Mouse (Mus musculus) retina, embryonic 14.5 days (tissue): ENCODE measurements around the gene Lix1l.
A peak's percentile ranks its signal among the peaks of the same experiment; 100 is the strongest.

ENCODE experiments used
- DNase-seq: peaks from one replicate; pipeline ENCODE4 v3.0.0-alpha.2; 2015; ENCODE audit warnings: low spot score

Lix1l gene

DNA sequence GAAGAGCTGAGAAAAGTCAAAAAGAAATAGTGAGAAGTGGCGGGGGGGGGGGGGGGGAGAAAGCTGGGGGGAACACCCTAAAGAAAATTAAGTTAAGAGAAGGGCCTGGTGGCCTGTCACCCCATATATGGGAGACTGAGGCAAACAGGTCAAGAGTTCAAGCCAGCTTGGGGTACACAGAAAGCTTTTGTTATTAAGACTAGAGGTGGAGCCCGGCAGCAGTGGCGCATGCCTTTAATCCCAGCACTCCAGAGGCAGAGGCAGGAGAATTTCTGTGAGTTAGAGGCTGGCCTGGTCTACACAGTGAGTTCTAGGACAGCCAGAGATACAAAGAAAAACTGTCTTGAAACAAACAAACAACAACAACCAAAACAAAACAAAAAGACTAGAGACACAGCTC, 35.8 kb upstream of the Lix1l start:
- no peak for DNase-seq

DNA sequence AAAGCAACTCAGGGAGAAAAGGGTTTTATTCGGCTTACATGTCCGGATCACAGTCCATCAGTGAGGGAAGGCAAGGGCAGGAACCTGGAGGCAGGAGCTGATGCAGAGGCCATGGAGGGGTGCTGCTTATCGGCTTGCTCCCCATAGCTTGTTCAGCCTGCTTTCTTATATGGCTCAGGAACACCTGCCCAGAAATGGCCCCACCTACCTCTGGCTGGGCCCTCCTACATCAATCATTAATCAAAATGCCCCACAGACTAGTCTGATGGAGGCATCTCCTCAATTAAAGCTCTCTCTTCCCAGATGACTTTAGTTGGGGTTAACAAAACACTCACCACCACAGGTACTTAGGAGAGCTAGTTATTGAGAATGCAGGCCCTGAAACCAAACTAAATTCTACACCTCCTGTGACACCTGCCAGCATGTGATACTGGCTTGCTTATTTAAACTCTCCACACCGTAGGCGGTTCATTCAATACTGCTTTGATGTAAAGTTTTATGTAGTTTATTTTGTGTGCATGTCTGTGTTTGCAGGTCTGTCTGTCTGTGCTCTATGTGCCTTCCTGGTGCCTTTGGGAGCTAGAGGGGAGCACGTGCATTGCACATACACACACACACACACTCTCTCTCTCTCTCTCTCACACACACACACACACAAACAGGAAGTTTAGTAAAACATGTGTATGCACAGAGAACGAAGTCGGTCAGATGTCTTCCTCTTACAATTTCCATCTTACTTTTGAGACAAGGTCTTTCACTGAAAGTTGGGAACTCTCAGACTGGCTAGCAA, 34.1 kb upstream of the Lix1l start:
- DNase-seq = no peak

DNA sequence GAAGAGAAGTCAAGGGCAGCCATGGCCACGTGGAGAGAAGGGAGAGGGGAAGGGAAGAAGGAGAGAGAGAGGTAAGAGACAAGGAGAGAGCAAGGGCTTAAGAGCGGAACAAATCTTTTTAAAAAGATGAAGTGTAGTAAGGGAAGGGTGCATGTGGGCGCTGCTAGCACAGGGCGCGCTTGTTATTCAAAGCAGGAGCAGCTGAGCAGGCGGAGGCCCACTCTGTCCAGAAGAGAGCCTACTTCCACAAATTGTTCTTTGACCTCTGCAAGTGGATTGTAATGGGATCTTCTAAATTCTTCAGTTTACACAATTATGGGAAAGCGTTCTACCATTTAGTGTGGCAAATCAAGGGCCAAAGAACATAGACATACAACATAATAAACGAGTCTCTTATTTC, 32.3 kb upstream of the Lix1l start:
- no peak for DNase-seq

DNA sequence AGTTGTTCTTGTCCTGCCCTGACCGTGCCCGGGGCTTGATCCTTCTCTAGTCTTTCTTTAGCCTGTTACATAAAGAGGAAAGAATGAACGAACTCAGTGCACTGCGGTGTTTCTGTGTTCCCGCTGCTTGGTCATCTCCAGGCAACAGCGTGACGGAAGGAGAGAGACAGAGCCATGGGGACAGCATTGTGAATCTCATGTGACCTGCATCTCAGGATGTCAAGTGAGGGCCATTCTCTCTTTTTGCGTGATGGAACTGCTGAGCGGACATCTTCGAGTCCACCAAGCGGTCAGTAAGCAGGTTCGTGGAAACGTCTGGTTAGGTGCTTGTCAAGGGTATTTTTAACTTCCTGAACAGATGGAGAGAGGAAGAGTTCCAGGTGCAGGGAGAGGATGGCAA, 31.4 kb upstream of the Lix1l start:
- no peak for DNase-seq

DNA sequence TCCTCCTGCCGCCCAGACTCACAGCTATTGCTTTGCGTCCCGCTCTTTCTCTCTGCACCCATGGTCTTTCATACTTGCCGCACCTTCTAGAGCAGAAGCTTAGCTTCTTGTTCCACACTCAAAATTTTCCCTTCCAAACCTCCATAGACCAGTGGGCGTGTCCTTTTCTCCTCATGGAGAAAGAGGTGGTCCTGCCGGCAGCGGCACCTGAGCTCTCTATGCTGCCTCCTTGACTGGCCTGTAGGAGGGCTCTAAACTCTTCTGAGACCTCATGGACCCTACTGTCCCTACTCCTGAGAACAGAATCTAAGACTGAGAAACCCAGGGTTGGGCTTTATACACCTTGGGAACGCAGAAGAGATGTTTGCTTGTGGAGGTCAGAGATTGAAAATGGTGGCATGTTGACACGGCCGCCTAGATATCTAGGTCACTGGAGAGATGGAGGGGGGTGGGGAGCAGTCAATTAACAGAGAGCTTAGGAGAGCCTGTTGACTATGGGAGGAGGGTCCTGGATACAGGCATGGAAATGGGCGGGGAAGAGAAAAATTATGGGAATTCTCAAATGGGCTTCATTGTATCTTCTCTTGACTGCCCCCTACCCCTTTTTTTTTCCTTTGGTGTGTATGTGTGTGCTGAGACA, 30.9 kb upstream of the Lix1l start:
- no peak for DNase-seq

DNA sequence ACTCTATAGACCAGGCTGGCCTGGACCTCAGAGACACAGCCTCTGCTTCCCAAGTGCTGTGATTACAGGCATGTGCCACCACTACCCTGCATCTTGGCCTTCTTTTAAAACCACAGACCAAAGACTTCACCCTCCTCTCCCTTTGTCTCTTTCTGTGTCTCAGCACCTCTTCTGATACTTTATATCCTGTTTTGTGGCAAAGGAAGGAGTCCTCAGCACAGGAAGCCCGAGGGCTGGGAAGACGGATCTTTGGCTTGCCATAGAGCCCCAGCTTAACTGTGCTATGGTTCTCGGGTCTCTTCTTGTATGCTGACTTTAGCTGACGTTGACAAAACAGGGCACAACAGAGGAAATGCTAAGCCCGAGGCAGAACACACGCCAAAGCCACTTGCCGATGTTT, 30.3 kb upstream of the Lix1l start:
- DNase-seq = no peak

- DNase-seq = no peak
Measured at GRCm38 (mm10) chr3:96571336-96571735, 29.6 kb upstream of the Lix1l start.

DNA sequence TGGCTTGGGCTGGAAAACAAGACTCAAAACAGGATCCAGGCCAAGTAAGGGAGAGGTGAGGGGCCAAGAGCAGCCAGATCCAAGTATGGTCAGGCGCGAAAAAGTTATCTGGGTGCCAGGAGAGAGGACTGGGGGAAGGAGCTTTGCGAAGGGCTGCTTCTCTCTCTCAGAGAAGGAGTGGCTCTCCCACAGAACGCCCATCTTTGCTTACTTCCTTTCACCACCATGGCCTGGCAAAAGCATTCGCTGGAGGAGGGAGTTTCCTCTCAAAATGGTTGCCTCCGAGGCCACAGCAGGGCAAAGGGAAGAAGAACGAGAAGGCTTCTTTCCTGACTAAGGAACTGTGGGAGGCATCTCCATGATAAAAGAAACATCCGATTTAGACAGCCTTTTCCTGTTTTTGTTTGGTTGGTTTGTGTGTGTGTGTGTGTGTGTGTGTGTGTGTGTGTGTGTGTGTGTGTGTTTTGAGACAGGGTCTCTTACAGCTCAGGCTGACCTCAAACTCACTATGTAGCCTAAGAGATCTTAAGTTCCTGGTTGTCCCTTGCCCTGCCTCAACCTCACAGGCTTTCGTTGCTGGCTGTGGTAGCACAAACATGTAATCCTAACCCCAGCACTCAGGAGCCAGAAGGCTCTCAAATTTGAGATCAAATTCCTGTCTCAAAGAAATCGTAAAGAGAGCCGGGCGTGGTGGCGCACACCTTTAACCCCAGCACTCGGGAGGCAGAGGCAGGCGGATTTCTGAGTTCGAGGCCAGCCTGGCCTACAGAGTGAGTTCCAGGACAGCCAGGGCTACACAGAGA, 28.9 kb upstream of the Lix1l start:
- no peak for DNase-seq

- DNase-seq = no peak
Measured at GRCm38 (mm10) chr3:96573611-96574511, 27.1 kb upstream of the Lix1l start.

DNA sequence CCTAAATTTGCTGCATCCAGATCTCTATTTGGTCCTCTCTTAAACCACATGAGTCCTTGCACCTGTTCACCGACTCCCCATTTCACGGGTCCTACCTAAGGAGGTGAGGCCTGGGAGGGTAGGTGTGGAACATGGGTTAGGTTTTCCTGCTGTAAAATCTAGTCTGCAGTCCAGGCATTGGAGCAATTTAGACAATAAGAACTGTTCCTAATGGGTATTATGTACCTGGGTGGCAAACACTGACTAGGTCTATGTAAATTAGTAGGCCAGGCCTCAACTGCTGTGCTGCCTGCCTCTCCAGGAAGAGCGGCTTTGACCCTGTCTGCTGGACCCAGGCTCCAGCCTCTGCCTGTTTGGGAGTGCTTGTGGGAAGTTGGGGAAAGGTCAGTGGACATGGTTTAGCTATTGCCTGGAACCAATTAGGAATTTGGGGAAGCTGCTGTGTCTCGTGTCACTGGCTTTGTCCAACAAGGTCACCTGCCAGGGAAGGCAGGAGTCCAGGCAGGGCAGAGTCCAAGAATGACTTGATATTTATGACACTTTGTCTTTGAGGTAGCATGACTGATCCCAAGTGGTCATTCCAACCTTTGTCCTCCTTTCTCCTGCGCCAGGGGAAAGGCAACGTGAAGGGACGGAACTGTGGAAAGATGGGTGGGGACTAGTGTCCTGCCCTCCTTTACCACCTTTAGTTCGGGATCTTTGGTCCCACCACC, 25.5 kb upstream of the Lix1l start:
- no peak for DNase-seq

DNA sequence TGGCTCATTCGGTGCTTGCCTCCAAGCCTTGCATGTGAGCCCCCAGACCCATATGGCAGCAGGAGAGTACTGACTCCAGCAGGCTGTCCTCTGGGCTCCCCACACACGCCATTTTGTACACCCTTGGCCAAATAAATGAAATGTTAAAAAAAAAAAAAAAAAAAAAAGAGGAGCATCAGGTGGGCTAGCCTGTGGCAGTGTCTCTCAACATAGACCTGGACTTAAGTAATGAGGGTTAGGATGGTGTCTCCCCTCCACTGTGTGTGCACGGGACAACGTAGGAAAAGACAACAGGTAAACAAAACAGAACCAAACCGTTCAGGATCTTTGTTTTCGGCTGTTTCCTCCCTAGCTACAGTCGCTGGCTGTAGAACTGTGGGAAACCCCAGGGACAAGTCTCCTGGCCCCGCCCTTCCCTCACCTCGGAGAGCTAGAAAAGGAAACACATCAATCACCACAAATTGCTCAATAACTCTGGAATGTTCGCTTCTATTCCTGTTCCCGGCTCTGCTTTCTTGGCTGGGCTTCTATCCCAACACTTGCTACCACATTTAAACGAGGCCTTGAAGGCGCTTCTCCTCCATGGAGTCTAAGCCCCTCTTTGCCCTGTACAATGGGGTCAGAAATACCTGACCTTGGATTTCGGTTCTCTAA, 24.8 kb upstream of the Lix1l start:
- DNase-seq = no peak

DNA sequence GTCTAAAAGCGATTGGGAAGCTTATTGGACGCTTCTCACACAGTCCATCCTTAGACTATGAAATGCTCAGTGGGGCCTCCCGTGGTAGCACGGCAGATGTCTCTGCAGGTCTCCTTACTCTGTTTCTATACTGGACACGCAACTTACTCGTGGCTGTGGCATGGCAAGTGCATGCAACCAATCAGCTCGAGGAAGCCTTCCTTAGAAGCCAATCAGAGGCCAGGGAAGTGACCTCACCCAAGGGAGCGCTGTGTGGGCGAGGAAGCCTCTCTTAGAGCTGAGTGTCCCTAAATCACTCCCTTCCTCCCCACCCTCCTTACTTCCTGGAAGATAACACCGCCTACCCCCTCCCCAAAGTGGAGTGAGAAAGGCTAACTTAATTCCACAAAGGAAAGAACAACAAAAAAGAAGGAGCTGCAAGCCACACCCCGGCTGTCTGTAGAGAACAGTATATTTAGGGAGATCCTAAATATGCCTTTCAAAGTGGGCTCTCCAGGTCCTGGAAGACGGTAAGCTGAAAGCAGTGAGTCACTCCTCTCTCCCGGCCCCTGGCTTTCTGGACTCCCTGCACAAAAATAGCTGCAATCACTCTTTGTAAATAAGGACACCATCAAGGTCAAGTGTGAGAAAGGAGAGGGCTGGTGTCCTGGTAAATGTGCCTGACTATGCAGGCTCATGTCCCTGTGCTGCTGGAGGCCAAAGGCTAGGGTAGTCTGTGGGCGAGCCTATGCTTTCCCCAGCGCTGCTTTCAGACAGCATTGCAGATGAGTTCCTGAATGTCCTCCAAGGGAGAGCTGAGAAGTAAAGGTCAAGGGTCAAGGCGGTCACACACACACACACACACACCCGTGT, 24.0 kb upstream of the Lix1l start, which contains the start of gene Gm16253:
TSS of gene Gm16253 (plus strand) at position 295 of the 852 bp plus-strand sequence.
- DNase-seq = peak; percentile 83

DNA sequence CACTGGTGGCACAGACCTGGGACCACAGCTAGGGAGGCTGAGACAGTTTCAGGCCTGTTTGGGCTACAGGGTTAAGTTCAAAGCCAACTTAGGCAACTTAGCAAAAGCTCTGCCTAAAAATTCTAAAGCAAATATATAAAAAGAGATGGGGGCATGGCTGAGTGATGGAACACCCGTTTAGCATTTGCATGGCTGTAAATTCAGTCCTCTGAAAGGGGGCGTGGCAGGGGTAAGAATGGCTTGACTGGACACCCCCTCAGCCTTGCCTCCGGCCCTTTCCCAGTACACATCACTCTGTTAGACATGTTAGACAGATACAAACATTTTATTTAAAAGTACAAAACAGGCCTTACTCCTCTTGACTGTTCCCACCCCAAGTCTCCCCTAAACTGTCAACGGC, 23.4 kb upstream of the Lix1l start:
- no peak for DNase-seq

DNA sequence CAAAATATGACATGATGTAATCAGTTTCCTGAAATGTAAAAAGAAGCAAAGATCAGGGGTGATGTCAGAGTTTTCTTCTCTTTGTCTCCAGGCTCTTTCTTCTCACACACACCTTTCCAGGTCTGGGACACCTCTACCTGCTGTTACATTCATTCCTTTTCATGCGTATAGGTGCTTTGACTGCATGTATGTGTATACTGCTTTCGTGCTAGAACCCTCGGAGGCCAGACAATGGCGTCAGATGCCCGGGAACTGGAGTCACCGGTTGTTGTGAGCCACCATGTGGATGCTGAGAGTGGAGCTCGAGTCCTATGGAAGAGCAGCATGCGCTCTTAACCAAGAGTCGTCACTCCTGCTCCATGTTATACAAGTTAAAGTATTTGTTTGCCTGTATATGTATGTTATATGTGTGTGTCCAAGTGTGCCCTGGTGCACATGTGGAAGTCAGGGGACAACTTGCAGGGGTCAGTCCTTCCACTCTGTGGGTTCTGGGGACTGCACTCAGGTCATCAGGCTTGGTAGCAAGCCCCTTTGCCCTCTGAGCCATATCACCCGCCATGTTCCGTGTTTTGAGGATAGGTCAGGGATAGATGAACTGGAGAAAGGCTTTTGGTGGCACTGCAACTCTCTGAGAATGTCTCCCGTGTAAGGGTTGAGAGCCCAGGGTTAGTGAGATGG, 22.2 kb upstream of the Lix1l start:
- DNase-seq = no peak

DNA sequence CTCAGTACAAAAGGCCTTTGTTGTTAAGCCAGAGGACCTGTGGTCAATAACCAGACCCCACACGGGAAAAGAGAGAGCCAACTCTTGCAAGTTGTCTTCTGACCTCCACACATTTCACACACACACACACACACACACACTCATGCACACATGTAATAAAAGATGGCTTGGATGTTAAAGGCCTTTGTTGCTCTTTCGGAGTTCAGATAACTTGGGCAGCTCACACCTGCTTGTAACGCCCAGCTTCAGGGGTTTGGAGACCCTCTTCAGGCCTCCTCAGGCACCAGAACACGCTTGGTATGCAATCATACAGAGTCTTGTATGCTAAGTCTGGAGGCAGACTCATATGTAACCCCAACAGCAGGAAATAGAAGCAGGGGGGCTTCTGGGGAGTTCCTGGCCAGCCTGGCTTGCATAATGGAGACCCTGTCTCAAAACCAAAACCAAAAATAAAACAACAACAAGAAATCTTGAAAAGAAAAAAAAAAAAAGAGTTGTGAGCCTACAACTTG, 21.7 kb upstream of the Lix1l start:
- DNase-seq = no peak

GRCm38 (mm10) chr3:96579885-96580454, 21.0 kb upstream of the Lix1l start:
- peak; percentile 94 for DNase-seq

DNA sequence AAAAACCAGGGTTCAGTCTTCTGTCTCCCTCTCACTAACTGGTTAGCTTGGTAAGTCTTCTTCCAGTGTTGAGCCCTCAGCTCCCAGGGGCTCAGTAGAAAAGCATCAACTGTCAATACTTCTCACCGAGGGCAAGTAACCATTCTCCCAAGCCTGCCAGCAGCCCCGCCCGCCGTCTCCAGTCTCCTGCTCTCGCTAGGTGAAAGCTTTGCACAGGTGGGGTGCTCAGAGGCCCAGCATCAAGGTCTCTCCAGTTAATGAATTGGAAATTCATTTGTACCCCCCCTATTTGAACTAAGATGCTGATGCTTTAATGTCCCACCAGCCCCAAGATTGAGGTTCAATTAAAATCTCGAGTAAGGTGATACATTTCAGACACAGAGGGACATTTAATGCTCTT, 19.8 kb upstream of the Lix1l start:
- DNase-seq = no peak

DNA sequence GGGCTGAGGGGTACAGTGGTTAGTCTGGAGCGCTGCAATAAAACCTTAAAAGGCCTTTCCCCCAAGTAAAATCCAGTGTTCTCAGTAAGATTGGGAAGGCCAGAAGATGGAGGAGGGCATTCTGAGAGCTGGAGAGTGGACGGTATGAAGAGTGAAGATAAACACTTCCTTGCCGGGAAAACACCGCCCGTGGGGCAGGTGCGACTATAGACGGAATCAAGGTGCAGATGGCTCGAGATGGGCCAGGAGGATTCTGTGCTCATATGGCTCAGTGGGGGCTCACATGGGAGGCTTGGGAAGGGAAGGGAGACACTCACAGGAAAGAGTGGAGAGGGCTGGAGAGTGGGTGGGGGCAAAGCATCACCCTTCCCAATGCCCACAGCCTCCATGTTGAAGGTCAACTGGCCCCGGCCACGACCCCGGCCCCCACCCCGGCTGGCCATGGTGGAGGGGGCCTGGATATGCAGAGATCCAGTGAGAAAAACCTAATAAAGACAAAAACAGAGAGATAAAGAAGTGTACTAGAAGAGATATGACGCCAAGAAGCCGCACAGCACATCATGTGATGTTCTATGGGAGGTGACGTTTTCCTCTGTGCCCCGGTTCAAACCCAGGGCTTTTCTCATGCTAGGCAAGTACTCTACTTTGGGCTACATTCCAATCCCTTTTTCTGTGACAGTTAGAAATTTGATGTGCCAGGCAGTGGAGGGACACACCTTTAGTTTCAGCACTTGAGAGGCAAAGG, 19.0 kb upstream of the Lix1l start:
- no peak for DNase-seq
